Mouse (Mus musculus) forebrain, embryonic 15.5 days (tissue): ENCODE results near the gene Myrf. TPM values are rescaled to one million over a fixed set of nuclear protein-coding genes. Genes with fewer than 3 reads are reported as not detected.

ENCODE experiments used
- ATAC-seq: fragments of 200-750 bp; cut with Nextera tagmentation; replicated peaks from 2 replicates; pipeline ENCODE4 v1.8.0; 2017; ENCODE audit warnings: mild to moderate bottlenecking, moderate TSS enrichment, moderate library complexity
- H3K27ac ChIP-seq: fragments of 300-500 bp; sonication (generic); replicated peaks from 2 replicates; pipeline ENCODE4 v1.5.1; 2015; ENCODE audit warnings: mild to moderate bottlenecking, inconsistent platforms
- H3K27me3 ChIP-seq: fragments of 300-500 bp; sonication (generic); 2 replicates; pipeline ENCODE4 v1.6.1; 2015; ENCODE audit warnings: inconsistent platforms
- H3K36me3 ChIP-seq: fragments of 300-500 bp; sonication (generic); 2 replicates; pipeline ENCODE4 v1.6.1; 2015; ENCODE audit warnings: mild to moderate bottlenecking, inconsistent platforms
- H3K4me1 ChIP-seq: fragments of 300-500 bp; sonication (generic); 2 replicates; pipeline ENCODE4 v1.6.1; 2015; ENCODE audit warnings: inconsistent platforms
- H3K4me2 ChIP-seq: fragments of 300-500 bp; sonication (generic); replicated peaks from 2 replicates; pipeline ENCODE4 v1.6.1; 2015; ENCODE audit warnings: mild to moderate bottlenecking, inconsistent platforms
- H3K4me3 ChIP-seq: fragments of 300-500 bp; sonication (generic); 2 replicates; pipeline ENCODE4 v1.5.1; 2015; ENCODE audit warnings: mild to moderate bottlenecking, inconsistent platforms
- H3K9ac ChIP-seq: fragments of 300-500 bp; sonication (generic); replicated peaks from 2 replicates; pipeline ENCODE4 v1.6.1; 2015; ENCODE audit warnings: mild to moderate bottlenecking, inconsistent platforms
- H3K9me3 ChIP-seq: fragments of 300-500 bp; sonication (generic); 2 replicates; pipeline ENCODE4 v1.6.1; 2016; ENCODE audit warnings: inconsistent platforms
- WGBS: fragments of 180-500 bp; shearing (Covaris S2); methylation state at CpG from one replicate; pipeline ENCODE4 v1.1.7; 2015; ENCODE audit warnings: mixed read lengths; 5-methylcytosine and 5-hydroxymethylcytosine counted together
- polyA plus RNA-seq: library from polyadenylated mRNA; unstranded; fragments of >200 nt; fragmentation: Nextera tagmentation; extraction: Ambion mirVana; gene quantifications from 2 replicates; pipeline ENCODE4 v1.2.1, GENCODE M21; 2015

Gene Myrf
- polyA plus RNA-seq, 1 experiment from 2014 or later = 0.18 TPM

GRCm38 (mm10) chr19:10274056-10274455 lies 33.5 kb upstream of the Myrf start:
- Histone ChIP-seq H3K27ac (no peak overlapping the region), H3K4me2 (no peak overlapping the region), H3K4me3 (no peak overlapping the region), H3K4me1 (peaks cover 49% of the 10 kb centered on the region), H3K36me3 (no peaks in the 10 kb centered on the region), H3K9me3 (no peaks in the 10 kb centered on the region), H3K27me3 (no peaks in the 10 kb centered on the region), H3K9ac (no peak overlapping the region)
- no peak for ATAC-seq
- WGBS = 27% methylated on average over 5 of the region's 5 CpGs

GRCm38 (mm10) chr19:10272746-10273145 lies 32.2 kb upstream of the Myrf start:
- 42% methylated on average over 11 of the region's 11 CpGs for WGBS
- no peaks in the 10 kb centered on the region for H3K27me3 ChIP-seq
- H3K4me1 ChIP-seq = peaks cover 36% of the 10 kb centered on the region
- H3K36me3 ChIP-seq = no peaks in the 10 kb centered on the region
- peak overlapping the region; percentile 39; the same call in 1 of the 2 replicates for H3K27ac ChIP-seq
- H3K9me3 ChIP-seq = no peaks in the 10 kb centered on the region
- no peak overlapping the region for H3K4me3 ChIP-seq
- peak; percentile 52 for ATAC-seq
- H3K9ac ChIP-seq = 0 out of 2 replicates have a peak overlapping the region, but pooled peaks have one; percentile 7
- peak overlapping the region; percentile 31; the same call in 1 of the 2 replicates for H3K4me2 ChIP-seq

DNA sequence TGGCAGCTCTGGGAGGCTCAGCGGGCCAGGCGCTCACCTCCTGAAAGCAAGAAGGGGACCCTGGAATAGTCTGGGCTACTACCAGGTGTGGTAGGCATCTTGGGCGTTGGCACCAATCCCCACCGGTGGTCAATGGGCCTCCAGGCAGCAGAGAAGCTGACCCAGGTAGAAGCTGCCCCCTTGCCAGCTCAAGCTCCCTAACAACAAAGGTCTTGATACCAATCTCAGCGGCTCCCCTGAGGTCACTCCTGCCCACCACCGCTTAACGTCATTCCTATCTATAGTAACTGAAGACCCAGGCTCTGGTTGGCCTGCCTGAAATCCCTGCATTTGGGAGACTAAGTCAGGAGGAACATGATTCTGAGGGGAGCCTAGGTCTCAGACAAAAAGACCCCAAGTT lies 31.0 kb upstream of the Myrf start:
- Histone ChIP-seq H3K36me3 (no peaks in the 10 kb centered on the region), H3K27ac (no peak overlapping the region), H3K9me3 (no peaks in the 10 kb centered on the region), H3K27me3 (no peaks in the 10 kb centered on the region), H3K4me1 (peaks cover 28% of the 10 kb centered on the region), H3K4me3 (no peak overlapping the region), H3K4me2 (no peak overlapping the region), H3K9ac (no peak overlapping the region)
- 93% methylated on average over 7 of the region's 7 CpGs for WGBS
- ATAC-seq = no peak

DNA sequence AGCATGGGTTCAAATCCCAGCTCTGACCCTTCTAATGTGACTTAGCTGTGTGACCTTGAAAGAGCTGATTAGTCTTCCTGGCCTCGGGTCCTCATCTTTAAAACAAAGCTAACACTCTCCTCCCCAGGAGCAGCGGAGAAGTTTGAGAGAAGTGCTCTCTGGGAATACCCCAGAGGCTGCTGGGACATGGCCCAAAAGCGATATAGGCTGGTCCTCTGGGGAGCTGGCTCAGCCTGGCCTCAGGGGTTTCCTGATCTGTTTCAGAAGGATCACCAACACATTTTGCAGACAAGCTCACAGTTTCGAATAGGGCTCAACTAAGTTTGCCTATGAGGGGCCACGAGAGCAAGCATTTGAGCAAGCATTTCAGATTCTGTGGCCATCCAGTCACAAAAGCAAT lies 29.8 kb upstream of the Myrf start:
- no peaks in the 10 kb centered on the region for H3K27me3 ChIP-seq
- ATAC-seq = no peak
- 82% methylated on average over 5 of the region's 5 CpGs for WGBS

GRCm38 (mm10) chr19:10268851-10269250 lies 28.3 kb upstream of the Myrf start:
- H3K4me3 ChIP-seq = no peak overlapping the region
- WGBS = 87% methylated on average over 15 of the region's 15 CpGs
- H3K4me2 ChIP-seq = no peak overlapping the region
- peaks cover 16% of the 10 kb centered on the region for H3K4me1 ChIP-seq
- H3K27me3 ChIP-seq = no peaks in the 10 kb centered on the region
- no peaks in the 10 kb centered on the region for H3K36me3 ChIP-seq
- no peak for ATAC-seq
- no peak overlapping the region for H3K9ac ChIP-seq
- H3K9me3 ChIP-seq = no peaks in the 10 kb centered on the region
- H3K27ac ChIP-seq = no peak overlapping the region

More for the DNA sequence above, 29.8 kb upstream of the Myrf start:
- H3K27ac ChIP-seq = no peak overlapping the region
- no peak overlapping the region for H3K9ac ChIP-seq
- no peak overlapping the region for H3K4me2 ChIP-seq
- no peak overlapping the region for H3K4me3 ChIP-seq
- H3K36me3 ChIP-seq = no peaks in the 10 kb centered on the region
- H3K4me1 ChIP-seq = peaks cover 18% of the 10 kb centered on the region
- no peaks in the 10 kb centered on the region for H3K9me3 ChIP-seq

- Histone ChIP-seq H3K27me3 (no peaks in the 10 kb centered on the region), H3K27ac (no peak overlapping the region), H3K9me3 (no peaks in the 10 kb centered on the region)
Observed at GRCm38 (mm10) chr19:10267953-10268352, 27.4 kb upstream of the Myrf start.

DNA sequence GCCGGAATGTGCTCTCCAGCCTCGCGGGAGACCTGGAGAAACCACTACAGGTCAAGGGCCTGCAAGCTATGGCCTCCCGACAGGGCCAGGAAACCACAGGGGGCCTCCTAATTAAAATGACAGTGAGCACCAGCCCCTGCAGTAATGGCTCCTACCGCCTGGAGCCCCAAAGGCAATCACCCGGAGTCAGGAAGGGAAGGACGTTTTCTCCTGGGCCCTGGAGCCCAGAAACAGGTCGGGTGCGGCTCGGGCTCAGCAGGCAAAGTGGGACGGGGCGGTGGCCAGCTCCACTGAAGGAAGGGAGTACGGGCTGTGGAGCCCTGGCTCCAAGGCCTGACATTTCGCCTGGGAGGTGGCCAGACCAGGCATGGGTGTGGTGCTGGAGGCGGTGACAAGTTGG lies 26.5 kb upstream of the Myrf start:
- H3K4me2 ChIP-seq = no peak overlapping the region
- H3K4me3 ChIP-seq = no peak overlapping the region
- H3K4me1 ChIP-seq = 0 out of 2 replicates have a peak, but pooled peaks cover 3% of the 10 kb centered on the region
- 0 out of 2 replicates have a peak, but pooled peaks cover 2% of the 10 kb centered on the region for H3K36me3 ChIP-seq
- ATAC-seq = no peak
- H3K27me3 ChIP-seq = no peaks in the 10 kb centered on the region
- WGBS = 24% methylated on average over 15 of the region's 15 CpGs
- no peak overlapping the region for H3K9ac ChIP-seq
- no peaks in the 10 kb centered on the region for H3K9me3 ChIP-seq
- no peak overlapping the region for H3K27ac ChIP-seq

More at GRCm38 (mm10) chr19:10267953-10268352, 27.4 kb upstream of the Myrf start:
- H3K4me2 ChIP-seq = no peak overlapping the region
- no peak for ATAC-seq
- no peaks in the 10 kb centered on the region for H3K36me3 ChIP-seq
- no peak overlapping the region for H3K4me3 ChIP-seq
- H3K9ac ChIP-seq = no peak overlapping the region
- peaks cover 10% of the 10 kb centered on the region for H3K4me1 ChIP-seq
- WGBS = 92% methylated on average over 10 of the region's 10 CpGs

- ATAC-seq = peak; percentile 12; the same call in 1 of the 2 replicates
- Histone ChIP-seq H3K9ac (no peak overlapping the region), H3K36me3 (0 out of 2 replicates have a peak, but pooled peaks cover 2% of the 10 kb centered on the region), H3K27ac (no peak overlapping the region), H3K4me2 (no peak overlapping the region), H3K9me3 (no peaks in the 10 kb centered on the region), H3K4me1 (0 out of 2 replicates have a peak, but pooled peaks cover 3% of the 10 kb centered on the region), H3K4me3 (no peak overlapping the region), H3K27me3 (no peaks in the 10 kb centered on the region)
- 25% methylated on average over 14 of the region's 14 CpGs for WGBS
Observed at GRCm38 (mm10) chr19:10266196-10266850, 25.8 kb upstream of the Myrf start.

- H3K9me3 ChIP-seq = no peaks in the 10 kb centered on the region
- H3K4me2 ChIP-seq = no peak overlapping the region
- H3K27ac ChIP-seq = no peak overlapping the region
- ATAC-seq = no peak
- WGBS = 77% methylated on average over 7 of the region's 7 CpGs
- no peak overlapping the region for H3K9ac ChIP-seq
- H3K4me1 ChIP-seq = no peaks in the 10 kb centered on the region
- H3K4me3 ChIP-seq = no peak overlapping the region
- H3K36me3 ChIP-seq = peaks cover 2% of the 10 kb centered on the region; the same call in 1 of the 2 replicates
- H3K27me3 ChIP-seq = no peaks in the 10 kb centered on the region
Observed at GRCm38 (mm10) chr19:10261369-10261768, 20.8 kb upstream of the Myrf start.

DNA sequence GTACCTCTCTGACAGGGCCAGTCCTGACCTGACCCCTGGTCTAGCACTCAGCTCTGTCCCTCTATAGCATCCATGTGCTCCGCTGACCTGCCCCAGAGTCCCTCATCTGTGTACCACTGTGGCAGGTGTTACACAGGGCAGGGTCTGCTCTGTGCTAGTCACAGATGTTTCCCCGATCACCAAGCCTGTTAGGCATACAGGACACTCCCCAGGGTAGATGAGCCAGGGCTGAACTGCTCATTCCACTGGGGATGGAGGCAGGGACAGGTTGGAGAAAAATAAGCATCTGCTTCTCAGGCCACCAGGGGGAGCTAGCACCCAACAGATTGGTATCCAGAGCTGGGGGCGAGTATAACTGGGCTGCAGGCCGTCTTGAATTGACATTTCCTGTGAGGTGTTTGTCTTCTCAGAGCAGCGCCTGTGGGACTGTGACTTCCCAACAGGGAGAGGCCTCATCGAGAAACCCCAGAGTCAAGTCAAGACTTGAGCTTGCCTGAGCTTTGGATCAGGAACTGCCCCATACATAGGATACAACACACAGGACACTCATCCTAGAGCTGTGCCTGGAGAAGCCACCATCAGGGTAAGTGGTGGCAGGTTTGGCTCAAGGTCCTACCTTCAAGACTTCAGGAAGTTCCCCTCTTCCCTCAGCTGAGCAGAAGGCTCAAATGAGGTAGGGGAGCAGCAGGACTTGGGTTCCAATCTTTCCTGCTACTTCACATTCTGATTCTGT lies 17.9 kb upstream of the Myrf start:
- Histone ChIP-seq H3K9me3 (no peaks in the 10 kb centered on the region), H3K4me1 (no peaks in the 10 kb centered on the region), H3K27ac (no peak overlapping the region), H3K4me3 (no peak overlapping the region), H3K27me3 (no peaks in the 10 kb centered on the region), H3K36me3 (peaks cover 2% of the 10 kb centered on the region; the same call in 1 of the 2 replicates), H3K4me2 (no peak overlapping the region), H3K9ac (no peak overlapping the region)
- ATAC-seq = peak; percentile 72
- 22% methylated on average over 6 of the region's 6 CpGs for WGBS

- Histone ChIP-seq H3K4me1 (no peaks in the 10 kb centered on the region), H3K4me2 (no peak overlapping the region), H3K9ac (no peak overlapping the region), H3K9me3 (no peaks in the 10 kb centered on the region), H3K4me3 (no peak overlapping the region), H3K36me3 (peaks cover 3% of the 10 kb centered on the region; the same call in 1 of the 2 replicates), H3K27ac (no peak overlapping the region), H3K27me3 (no peaks in the 10 kb centered on the region)
- WGBS = 63% methylated on average over 20 of the region's 20 CpGs
- no peak for ATAC-seq
Observed at GRCm38 (mm10) chr19:10248128-10248527, 7.6 kb upstream of the Myrf start.

- no peak for ATAC-seq
Observed at GRCm38 (mm10) chr19:10247165-10247564, 6.6 kb upstream of the Myrf start.

More at GRCm38 (mm10) chr19:10247165-10247564, 6.6 kb upstream of the Myrf start:
- Histone ChIP-seq H3K27ac (no peak overlapping the region), H3K9ac (no peak overlapping the region), H3K9me3 (no peaks in the 10 kb centered on the region), H3K4me3 (no peak overlapping the region), H3K4me2 (no peak overlapping the region), H3K36me3 (peaks cover 3% of the 10 kb centered on the region; the same call in 1 of the 2 replicates), H3K4me1 (no peaks in the 10 kb centered on the region), H3K27me3 (no peaks in the 10 kb centered on the region)
- 37% methylated on average over 6 of the region's 6 CpGs for WGBS
